Mouse (Mus musculus) fibroblast of lung, adult 2 months (primary cell): Measurements from ENCODE around the gene 2810408A11Rik.
"Not testable (repeated sequence)": the region's sequence is repeated elsewhere in the genome, so short reads cannot be mapped to it uniquely, and the experiment has no call there.

Experiments used
- DNase-seq: peaks from one replicate; pipeline ENCODE4 v3.0.0-alpha.2; 2011; ENCODE audit warnings: low read depth

The 2810408A11Rik gene

DNA sequence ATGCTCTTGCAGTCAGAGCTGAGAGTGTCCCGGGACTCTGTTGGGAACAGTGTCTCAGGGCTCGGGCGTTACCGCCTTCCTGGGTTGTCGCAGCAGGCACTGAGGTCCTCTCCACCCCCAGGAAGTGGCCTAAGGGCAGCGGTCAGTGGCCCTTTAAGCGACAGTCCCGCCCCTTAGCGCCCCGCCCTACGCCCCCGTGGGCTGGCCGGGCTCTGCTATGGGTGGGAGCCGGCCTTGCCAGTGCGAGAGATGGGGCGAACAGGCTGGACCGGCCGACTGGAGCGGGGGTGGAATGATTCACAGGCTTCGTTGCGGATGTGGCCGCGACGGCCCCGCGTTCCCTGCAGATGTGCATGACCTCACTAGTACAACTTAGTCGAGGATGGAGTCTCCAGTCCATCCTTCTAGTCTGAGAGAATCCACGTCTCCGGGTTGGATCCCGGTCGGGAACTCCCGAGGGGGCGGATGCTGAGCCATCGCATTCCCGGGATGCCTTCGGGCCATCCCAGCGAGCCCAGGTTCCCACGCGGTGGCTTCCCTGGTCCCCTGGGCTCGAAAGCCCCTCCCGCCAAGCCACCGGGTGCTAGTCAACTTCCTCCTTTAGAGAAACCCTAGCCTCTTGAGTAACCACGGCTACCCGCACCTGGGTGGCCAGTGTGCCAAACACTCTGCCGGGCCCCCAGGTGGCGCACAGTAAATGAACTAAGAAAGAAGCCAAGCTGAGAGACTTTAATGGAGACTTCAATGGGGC, 19.8 kb downstream of the 2810408A11Rik start, which contains the start of gene Kctd11:
TSS of gene Kctd11 (minus strand) at position 554 of the 751 bp plus-strand sequence.
- peak; percentile 89 for DNase-seq

DNA sequence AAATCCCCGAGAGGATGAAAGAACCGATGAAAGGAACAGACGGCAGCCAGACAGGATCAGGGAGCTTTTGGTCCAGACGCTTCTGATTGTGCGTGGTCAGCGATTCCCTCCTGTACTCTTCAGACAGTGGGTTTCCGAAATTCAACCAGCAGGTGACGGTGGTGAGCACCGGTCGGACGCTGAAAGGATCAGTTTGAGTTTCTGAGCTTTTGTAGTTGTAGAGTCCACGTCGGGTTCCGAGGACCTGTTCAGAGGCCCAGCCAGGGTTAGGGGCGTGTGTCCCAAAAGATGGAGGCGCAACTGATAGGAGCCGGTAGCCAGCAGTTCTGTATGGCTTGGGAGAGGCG, 20.3 kb downstream of the 2810408A11Rik start:
- peak; percentile 77 for DNase-seq

DNA sequence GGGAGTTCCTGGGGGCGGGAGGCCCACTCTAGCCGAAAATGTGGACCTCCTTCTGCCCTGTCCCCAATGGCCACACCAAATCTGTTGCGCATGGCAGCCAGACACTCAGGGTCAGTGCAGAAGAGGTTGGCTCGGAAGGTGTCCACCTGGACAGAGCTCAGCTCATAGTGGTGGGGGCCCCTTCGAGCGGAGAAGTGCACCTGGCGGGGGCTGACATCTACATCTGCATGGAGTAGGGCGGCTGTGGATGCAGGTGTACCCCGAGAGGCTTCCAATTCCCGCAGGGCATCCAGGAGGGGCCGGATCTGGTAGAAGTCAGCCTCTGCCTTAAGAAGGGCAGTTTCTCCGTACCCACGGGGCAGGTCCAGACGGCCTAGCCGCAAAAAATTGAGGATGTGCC, 21.1 kb downstream of the 2810408A11Rik start:
- no peak for DNase-seq

DNA sequence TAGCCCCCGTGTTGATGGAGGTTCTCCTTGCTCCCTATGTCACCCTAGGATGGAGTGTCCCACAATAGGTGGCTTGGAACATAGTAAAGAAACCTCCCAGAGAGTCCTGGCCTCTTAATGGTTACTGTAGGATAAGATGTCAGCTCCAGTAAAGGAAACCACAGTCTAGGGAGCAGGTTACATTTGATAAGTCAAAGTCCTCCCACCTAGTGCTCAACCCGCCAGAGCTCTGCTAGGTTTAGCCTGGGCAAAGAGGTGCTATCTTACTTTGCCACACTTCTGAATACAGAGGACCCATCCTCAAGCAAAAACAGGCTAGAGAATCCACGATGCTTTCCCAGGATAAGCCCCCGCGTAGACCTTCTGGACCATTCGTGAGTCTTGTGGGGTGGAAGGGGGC, 21.8 kb downstream of the 2810408A11Rik start:
- no peak for DNase-seq

DNA sequence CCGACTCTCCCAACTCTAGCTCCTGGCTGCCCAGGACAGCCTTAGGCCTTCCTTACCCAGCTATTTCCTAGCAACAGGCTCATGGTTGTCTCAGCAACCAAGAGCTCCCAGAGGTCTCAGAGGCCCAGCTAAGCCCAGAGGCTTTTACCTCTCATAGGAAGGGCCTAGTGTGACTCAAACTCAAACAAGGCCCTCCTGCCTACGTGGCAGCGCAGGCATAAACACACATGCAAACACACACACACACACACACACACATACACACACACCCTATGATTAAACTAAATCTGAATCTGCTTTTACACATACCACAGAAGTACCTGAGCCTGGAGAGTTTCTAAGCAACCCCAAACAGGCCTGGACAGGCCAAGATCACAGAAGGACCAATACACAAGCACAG, 22.4 kb downstream of the 2810408A11Rik start:
- DNase-seq: no peak

DNA sequence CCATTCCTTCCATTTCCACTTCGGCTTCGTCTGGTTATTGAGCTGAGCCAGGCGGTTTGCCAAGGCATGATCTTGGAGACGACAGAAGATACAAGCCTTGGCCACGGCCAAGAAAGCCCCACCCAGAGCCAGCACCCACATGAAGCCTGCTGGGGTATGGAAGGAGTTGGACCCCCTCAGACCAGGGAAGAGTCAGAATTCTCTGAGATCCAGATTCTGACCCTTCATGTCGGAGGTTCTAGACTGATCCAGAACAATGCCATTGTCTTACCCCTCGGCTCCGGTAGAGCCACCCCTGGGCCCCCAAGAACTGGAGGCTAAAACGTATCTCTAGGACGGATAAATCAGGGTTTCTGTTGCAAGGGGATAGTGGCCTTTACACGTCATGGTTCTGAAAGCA, 22.9 kb downstream of the 2810408A11Rik start, which contains the start of gene Tmem95:
TSS of gene Tmem95 (minus strand) at position 141 of the 400 bp plus-strand sequence.
- DNase-seq: no peak

DNA sequence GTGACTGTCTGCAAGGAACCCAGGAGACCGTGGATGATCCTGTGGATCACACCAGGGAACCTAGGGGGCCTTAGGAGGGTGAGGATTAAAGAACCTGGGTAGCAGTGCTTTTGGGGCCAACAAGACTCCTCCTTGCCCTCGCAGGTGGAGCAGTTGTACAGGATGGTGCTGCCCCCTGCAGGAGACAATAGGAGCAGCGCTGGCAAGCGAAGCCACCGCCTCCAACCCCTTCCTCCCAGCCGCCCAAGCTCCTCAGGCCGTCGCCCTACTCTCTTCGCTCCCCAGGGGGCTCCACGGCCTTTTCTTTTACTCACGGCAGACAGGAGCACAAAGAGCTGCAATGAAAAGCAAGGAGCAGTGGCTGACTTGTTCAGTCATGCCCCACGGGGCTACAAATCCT, 23.9 kb downstream of the 2810408A11Rik start:
- DNase-seq: peak; percentile 84

DNA sequence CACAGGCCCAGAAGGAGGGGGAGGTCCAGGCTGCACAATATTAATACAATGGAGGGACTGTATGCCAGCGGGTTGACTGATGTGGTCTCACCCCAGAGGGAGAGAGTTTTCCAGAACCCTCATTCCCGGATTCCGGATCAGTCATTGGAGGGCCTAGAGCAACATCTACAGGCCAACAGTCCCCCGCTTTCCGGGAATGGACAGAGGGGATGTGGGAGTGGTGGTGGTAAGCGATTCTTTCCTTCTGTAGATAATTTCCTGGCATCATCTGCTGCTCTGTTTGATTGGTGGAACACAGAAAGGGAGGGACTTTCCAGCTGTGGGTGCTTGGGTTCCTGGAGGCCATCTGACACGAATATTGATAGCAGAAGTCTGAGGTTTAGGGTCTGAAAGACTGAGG, 24.6 kb downstream of the 2810408A11Rik start:
- peak; percentile 62 for DNase-seq

DNA sequence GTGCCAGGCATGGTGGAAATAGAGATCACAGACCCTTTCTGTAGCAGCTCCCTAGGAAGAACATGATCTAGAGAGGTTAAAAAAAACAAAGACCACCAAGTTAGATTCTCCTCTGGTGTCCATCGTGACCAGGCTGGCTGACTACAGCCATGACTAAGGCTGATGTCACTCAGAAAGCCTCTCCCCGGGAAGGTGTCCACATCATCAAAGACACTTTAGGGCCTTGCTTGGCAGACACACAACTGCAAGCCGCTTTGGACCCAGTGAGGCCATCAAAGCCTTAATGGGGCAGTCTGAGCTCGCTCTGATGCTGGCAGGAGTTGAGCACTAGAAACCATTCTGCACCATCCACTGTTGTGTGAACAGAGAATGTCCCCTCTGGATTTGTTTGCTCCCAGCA, 28.3 kb downstream of the 2810408A11Rik start:
- no peak for DNase-seq

DNA sequence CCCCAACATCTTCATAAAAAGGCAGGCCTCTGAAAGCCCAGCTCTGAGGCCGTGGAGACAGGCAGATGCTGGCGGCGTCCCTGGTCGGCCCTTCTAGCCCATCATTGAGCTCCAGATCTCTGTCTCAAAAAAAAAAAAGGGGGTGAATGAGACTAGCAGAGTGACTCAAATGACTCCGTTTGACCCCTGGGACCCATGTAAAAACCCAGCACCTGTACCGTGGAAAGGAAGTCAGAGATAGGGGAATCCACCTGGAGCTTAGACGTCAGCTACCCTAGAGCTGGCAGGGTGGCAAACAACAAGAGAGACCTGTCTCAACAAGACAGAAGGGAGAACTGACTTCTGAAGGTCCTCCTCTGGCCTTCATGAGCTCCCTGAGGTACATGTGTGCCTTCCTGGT, 29.0 kb downstream of the 2810408A11Rik start:
- DNase-seq: no peak

DNA sequence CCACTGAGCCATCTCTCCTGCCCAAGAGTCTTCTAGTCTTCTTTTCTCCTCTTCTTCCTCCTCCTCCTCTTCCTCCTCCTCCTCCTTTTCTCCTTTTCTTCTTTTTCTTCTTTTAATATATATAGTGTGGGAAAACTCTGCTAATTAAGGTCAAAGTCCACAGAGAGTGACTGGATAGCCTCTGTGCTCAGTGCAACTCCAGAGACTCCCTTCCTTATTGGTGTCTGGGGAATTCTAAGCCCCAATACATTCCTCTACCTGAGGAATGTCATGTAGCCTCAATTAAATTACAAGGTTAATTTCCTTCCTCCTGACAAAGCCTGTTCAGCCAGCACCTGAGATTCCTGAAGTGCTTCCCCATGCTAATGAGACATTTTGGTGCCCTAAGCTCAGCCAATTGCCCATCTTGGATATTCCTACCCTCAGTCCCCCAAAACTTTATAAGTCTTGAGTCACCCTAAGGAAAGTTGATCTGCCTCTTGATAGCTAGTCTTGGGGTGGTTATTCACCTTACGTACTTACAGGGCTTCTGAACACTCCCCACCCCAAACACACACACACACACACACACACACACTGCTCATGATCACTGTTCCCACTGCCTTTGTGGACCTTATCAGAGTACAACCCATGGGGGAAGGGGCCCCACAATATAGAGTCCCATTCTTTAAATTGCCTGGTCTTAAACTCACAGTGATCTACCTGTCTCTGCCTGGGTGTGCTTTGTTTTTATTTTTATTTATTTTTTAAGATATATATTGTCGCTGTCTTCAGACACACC, 30.3 kb downstream of the 2810408A11Rik start:
- DNase-seq: no peak

DNA sequence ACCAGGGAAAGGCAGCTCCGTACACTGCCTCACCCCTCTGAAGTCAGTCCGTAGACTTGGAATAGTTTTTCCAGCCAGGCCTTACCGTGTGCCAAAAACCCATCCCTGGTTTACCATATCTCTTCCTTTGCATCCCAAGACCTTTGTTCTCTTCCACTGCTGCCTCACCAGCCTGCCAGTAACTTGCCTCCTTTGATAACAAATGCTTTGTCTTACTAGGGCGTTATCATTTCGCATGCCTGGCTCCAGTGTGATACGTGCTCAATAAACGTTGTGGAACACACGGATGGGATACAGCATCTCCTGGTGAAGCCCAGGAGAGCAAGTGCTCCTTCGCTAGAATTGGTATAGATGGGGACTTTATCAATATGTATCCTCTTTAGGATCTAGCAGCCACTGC, 33.5 kb downstream of the 2810408A11Rik start:
- no peak for DNase-seq

DNA sequence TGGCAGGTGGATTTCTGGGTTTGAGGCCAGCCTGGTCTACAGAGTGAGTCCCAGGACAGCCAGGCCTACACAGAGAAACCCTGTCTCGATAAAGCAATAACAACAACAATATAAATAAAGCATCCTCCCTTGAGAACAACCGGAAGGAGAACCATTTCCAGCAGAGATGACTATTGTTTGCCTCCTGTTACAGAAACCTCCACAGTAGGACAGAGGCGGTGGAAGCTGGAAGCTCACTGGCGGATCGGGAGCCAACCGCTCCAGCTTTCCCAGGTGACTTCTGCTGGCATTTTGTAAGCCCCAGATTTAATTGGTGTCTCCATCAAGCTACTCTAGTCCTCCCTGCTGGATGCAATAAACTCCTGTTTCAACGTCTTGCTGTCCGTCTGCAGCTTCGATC, 35.2 kb downstream of the 2810408A11Rik start:
- no peak for DNase-seq

DNA sequence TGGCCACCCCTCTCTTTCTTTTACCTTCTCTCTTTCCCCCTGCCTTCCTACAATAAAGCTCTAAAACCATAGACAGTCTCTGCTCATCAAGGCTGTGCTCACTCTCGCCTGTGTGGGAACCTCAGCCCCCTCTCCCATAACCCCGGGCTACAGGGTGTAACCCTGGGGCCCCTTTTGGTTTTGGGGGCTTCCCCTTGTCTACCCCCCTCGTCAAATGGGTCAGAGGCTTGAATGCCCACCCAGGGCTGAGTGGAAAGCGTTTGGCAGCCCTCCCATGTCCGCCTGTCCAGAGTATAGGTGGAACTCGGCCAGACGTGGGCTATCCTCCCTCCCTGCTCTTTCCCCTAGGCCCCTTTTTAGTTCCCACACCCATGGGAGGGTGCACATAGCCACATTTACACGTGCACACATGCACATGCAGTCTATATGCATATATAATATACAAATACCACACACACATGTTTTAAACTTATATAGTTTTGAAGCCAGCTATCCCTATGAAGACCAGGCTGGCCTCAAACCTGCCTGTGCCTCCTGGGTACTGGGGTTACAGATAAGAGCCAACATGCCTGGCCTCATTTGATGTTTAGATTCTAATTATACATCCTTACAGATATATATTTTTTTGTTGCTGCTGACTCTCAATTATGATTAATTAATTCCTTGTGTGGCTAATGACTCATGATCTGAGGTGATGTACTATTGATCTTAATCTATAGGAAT, 36.5 kb downstream of the 2810408A11Rik start:
- no peak for DNase-seq

DNA sequence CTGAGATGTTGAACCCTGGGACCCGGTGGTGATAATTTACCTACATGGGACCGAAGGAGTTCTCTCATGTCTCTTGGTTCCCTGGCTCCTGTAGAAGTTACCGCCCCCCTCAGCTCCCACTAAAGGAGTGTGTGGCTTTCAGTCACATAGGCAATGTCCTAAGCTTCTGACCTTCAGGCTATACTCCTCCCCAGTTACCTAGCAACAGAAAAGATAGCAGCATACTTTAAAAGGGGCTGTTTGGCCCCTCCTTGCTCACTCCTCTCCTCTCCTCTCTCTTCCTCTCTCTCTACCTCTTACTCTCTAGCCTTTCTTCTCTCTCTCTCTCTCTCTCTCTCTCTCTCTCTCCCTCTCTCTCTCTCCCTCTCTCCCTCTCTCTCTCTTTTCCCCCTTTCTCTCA, 37.1 kb downstream of the 2810408A11Rik start:
- DNase-seq: not testable (repeated sequence)

DNA sequence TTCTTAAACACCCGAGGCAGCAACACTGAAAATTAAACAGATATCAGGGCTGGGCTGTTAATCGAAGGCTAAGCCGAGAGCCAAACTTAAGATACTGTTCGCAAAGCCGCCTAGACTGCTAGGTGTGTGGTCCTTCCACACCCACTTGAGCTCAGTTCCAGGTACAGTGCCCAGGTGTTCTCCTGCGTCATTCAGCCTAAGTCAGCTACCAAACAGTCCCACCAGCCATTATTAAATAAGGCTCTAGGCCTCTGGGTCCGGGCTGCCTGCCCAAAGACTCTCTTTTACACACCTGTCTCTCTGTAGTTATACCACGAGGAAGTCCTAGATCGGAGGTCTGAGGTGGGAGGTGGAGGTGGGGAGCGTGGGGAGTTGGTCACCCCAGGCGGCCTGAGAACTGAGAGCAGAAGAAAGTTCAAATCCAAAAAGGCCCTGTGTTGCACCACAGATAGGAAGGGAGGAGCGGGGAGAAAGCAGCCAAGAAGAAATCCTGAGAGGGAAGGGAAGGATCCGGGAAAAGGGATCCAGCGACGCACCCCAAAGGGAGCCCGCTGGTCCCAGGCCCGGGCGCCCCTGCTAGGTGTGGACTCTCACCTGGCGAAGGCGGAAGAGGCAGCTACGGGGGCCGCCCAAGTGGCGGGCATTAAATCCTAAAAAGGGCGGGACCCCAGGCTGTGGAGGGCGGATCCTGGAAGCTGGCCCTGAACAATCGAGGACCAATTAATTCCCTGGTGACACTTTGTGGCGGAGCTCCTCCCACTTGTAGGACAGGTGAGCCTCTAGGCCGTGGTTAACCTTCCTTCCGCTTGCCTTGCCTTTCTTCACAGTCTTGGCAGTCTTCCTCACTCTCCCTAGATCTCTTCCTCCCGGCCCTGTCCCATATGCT, 42.4 kb downstream of the 2810408A11Rik start, which contains the start of gene Tnk1:
TSS of gene Tnk1 (minus strand) at position 618 of the 886 bp plus-strand sequence.
- no peak for DNase-seq

DNA sequence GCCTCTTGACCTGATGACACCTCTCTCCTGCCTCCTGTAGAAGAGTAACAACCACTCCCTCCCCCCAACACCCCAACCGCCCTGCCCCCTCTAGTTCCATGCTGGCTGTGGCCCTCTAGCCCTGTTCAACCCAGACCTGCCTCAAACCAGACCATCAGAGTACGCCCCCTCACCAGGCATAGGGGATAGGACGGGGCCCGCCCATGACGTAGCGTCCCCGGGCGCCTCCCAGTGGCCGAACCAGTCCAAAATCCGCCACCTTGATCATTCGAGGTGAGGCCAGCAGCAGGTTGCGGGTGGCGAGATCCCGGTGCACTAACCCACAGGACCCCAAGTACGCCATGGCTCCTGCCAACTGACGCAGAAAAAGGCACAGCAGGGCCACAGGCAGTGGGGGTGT, 45.4 kb downstream of the 2810408A11Rik start:
- no peak for DNase-seq

DNA sequence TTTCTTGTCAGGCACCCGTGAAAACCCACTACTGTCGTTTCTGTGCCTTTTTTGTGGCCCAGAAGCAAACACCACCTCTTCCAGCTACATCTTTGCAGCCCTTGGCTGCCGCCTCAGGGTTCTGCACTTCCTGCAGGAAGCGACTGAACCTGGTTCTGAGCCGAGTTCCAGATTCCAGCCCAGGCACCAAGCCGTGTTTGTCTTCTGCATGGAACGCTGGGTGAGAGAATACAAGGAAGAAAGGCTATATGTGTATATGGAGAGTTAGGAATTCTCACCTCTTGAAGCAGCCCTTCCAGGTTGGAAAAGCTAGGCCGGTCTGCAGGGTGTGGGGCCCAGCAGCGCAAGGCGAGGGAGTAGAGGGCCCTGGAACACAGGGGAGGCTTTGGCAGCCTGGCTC, 46.1 kb downstream of the 2810408A11Rik start:
- no peak for DNase-seq

DNA sequence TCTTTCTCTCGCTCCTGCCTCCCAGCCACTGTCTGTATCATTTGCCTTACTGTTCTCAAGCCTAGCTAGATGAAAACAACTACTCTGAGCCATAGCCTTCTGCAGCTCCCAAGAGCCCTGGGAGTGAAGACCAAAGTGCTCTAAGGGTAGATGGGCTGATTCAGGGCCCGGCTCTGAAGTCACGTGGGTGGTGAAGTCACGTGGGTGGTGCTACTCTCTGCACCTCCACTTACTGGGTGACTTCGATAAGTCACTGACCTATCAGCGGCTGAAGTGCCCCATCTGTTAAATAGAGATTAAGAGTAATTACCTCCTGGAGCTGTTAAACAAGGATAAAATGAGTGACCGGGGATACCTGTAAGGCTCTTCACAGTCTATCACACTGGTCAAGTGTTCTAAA, 46.8 kb downstream of the 2810408A11Rik start:
- no peak for DNase-seq

DNA sequence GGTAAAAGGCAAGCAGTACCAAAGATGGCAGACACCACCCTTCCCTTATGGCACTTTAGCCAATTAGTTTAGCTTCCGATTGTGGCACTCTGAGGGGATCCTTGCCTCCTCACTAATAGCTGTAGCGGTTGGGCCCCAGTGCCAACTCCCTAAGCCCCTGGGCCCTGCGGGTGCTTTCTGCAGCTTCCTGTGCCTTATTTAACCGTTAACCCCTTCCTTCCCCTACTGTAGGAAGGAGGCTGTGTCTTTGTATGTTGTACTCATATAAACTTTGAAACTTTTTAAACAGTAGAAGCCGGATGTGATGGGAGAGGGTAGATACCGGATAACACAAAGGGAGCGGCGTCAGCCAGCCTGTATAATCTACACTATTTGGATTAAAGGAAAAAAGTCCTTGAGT, 50.0 kb downstream of the 2810408A11Rik start:
- no peak for DNase-seq

DNA sequence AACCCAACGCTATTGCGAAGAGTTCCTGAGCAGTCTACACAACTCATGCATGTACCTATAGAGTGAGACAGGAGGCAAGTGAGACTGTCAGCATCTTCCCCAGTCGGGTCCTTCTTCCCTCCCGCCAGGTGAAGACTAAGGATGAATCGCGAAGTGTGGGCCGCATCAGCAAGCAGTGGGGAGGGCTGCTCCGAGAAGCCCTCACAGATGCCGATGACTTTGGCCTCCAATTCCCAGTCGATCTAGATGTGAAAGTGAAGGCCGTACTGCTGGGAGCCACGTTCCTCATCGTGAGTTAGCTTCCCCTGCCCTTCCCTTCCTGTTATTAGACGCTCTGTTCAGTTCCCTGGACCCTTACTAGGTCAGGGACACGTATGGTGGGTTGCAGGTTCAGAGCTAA, 50.9 kb downstream of the 2810408A11Rik start:
- DNase-seq: no peak

DNA sequence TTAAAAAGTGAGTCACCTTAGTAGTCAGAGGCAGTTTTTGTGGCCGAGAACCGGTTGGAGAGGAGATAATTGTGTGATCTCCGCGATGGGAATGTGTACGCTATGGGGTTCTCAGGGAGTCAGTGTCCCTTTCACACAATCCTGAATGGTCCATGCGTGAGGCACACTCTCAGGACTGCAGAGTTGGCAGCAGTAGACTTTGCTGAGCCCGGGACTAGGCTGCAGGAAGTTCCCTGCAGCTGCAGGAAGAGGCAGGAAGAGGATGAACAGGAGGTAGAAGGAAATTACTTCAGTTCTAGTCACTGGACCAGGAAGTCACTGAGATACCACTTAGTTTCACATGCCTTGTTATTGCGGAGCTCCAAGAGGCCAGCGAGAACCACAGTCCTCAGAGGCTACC, 51.7 kb downstream of the 2810408A11Rik start:
- DNase-seq: no peak
